Mouse (Mus musculus): ENCODE data around the gene Ccpg1.

The Ccpg1 gene

GRCm38 (mm10) chr9:72996167-72996566 lies 10.9 kb downstream of the Ccpg1 start:
- DNase-seq: no peak

- no peak for DNase-seq
These were observed 11.6 kb downstream of the Ccpg1 start for GRCm38 (mm10) chr9:72996806-72997205.

- no peak for DNase-seq
These were observed 15.3 kb downstream of the Ccpg1 start for GRCm38 (mm10) chr9:73000487-73000886.

DNA sequence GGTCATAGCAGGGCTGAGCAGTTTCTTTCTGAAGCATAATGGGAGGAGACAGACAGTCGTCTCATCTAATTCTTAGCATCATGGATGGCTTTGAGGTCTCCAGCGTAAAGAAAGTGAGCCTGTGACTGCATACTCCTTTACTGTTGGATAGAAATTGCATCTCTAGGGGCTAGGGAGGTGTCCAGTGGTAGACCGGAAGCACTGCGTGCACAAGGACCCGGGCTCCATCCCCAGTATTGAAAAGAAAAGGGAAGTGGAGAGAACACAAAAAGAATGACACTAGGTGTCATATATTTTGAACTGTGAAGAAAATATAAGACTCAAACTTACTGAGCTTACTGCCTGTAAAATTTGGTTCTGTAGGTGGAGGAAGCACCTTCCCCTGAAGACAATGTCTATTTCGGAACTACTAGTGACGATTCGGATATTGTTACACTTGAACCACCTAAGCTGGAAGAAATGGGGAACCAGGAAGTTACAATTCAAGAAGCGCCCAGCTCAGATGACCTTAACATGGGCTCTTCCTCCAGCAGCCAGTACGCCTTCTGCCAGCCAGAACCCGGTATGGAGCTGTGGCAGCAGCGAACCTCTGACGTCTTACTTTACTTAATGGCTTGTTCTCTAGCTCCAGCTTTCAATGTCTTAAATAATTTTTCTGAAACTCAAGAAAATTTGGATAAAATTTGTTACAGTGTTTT lies 16.2 kb downstream of the Ccpg1 start:
- no peak for DNase-seq

- DNase-seq: no peak
These were observed 16.9 kb downstream of the Ccpg1 start for GRCm38 (mm10) chr9:73002177-73002576.

DNA sequence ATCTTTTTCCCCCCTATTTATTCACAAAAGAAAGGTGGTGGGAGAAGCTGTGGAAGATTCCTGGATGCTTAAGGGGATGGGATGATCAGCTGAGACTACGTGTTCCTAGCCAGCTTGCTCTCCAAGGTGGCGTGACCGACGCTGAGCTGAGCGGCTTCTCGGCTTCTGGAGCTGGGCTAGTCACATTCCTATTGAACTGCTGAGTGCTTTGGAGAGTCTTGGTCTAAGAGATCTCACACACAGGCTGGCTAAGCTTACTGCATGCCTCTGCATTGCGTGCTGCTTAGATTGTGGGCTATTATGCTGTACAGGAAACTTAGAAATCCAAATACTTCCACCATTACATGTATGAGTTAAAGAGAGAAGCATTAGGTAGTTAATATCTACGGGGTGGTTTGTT lies 18.8 kb downstream of the Ccpg1 start:
- no peak for DNase-seq

GRCm38 (mm10) chr9:73005106-73005505 lies 19.9 kb downstream of the Ccpg1 start:
- DNase-seq: no peak

DNA sequence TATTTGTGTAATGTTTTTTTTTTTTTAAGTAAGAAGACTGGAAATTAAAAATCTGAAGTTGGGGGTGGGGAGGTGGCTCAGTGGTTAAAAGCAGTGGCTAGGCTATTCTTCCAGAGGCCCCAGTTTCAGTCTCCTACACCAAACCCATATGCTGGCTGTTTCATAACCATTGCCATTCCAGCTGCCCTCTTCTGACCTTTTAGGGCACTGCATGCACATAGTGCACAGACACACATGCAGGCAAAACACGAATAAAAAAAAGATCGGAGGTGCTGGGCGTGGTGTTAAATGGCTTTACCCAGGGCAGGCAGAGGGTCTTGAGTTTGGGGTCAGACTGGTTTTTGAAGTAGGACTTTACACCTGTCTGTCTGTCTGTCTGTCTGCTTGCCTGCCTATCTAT lies 20.9 kb downstream of the Ccpg1 start:
- peak; percentile 50 for DNase-seq

- no peak for DNase-seq
These were observed 23.2 kb downstream of the Ccpg1 start for GRCm38 (mm10) chr9:73008384-73008783.

GRCm38 (mm10) chr9:73012629-73013028 lies 27.4 kb downstream of the Ccpg1 start:
- DNase-seq: no peak

- DNase-seq: no peak
These were observed 29.5 kb downstream of the Ccpg1 start for GRCm38 (mm10) chr9:73014724-73015123.

GRCm38 (mm10) chr9:73019841-73020240 lies 34.6 kb downstream of the Ccpg1 start:
- no peak for DNase-seq

DNA sequence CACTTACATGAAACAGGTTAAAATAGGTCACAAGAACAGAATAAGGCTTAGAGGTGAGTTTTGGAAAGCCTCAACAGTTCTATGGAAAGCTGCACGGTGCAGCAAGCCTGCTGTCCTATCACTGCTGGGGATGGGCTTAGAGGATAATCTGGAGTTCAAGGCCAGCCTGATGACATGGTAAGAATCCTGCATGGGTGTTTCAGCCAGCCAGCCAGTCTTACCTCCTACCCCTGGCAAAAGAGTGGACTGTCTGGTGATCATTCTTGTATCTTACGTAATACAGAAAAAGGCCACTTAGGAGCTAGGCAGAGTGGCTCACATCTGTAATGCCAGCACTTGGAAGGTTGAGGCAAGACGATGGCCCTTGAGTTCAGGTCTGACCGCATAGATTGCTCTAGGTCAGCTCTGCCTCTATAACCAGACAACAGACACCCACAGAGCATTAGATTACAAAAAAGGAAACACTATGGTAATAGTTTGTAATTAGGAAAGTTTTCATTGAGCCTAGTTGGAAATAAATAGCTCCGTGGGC lies 35.4 kb downstream of the Ccpg1 start:
- no peak for DNase-seq

DNA sequence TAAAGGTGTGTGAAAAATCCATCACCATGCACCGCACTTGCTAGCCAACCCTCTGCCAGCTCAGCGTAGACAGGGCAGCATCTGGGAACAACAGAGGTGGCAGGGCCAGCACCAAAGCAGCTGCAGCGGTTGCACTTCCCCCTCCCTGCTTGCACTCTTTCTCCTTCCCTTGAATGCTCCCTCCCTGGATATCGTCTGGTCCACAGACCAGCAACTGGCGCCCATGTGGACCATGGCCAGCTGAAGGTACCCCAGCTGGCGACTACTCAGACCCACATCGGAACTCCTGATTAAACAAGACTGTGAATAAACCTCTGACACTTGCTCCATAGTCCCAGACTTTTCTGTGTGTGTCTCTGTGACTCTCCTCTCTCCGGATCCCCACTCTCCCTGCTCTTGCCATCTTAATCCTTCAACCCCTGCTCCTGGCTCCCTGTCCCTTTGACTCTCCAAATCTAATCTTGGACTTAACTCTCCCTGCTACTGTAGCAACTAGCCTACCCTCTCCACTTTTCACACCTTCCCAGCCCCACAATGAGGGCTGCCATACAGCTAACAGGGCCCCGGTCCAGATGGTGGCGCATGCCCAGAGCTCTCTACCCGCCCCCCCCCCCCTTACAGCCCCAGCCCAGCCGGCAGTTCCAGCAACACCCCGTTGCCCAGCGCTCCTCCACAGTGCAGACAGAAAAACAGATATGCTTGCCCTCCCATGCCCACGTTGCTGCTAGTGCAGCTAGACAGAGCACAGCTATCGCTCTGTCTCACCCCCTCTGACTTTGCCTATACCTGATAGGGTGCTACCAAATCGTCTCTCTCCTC lies 40.8 kb downstream of the Ccpg1 start:
- no peak for DNase-seq

- DNase-seq: no peak
These were observed 45.2 kb downstream of the Ccpg1 start for GRCm38 (mm10) chr9:73030443-73030842.

DNA sequence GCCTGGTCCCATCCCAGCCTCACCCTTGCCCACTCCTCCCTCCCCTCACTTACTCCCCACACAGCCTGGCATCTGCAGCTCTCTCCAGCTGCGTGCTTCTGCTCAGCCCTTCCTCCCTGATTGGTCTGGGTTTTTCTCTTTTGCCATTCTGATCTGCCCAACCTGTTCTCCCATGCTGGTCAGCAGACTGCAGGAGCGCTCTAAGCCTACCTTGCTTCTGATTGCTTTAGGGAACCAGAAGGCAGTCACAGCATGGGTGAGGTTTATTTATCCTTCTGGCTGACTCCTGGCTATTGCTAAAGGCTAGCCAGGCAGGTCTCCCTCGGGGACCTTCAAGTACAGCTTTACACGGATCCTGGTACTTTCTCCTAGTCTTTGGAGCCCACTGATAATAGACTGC lies 46.2 kb downstream of the Ccpg1 start:
- DNase-seq: no peak

DNA sequence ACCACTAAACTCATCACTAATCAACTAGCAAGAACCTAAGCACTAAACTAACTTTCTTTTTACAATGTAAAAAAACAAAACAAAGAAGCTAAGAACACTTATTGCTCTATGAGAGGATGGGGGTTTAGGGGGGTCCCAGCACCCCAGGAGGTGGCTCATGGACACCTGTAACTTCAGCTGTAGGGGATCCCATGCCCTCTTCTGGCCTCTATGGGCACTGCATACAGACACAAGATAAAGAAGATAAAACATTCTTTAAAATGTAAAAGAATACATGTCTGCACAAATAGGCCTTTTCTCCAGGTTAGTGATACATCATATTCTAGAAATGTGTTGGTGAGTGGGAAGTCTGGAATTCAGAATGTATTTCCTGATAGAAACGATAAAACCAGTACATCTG lies 48.2 kb downstream of the Ccpg1 start:
- DNase-seq: no peak

DNA sequence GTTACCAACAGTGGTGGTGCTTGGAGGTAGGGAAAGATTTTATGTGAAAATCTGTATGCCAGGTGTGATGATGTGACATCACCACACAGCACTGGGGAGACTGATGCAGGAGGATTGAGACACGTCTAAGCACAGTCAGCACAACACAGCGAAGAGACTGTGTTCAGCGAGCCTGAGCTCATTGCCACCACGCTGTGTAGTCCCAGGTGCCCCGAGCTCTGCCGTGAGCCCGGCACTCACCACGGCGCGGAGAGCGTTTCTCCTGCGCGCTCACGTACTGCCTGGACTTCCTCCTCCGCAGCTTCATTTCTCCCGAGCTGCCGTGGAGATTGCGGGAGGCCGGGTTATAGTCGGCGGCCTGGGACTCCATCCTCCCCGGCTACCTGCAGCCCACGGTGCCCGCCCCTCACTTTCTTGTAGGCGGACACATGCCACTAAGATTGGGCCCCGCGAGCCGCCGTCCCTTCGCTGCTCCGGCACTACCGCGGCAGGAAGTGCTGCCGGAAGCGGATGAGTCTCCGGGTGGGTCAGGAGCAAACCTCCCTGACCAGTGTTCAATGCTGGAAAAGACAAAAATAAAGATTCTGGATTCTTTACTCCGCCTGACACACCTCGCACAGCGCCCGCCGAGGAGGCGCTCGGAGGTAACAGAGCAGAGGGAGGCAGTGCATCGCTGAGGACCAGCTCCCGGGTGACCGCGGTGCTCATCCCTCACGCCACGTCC lies 54.2 kb downstream of the Ccpg1 start:
- peak; percentile 96 for DNase-seq

DNA sequence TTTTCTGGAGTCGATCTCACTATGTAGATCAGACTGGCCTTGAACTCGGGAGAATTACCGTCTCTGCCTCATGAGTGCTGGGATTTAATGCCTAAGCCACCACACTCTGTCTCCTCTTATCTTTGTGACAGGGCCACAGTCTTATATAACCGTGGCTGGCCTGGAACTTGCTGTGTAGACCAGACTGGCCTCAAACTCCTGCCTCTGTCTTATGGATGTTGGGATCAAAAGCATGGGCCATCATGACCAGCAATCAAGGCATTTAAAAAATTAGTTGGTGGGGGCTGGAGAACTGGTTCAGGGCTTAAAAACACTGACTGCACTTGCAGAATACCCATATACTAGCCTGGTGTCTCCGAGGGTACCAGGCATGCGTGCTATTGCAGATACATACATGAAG lies 54.9 kb downstream of the Ccpg1 start, which contains the start of gene Pigb:
Gene Pigb, minus strand, starts transcription at position 299 of the 400 bp plus-strand sequence.
- DNase-seq: no peak

GRCm38 (mm10) chr9:73044146-73045079 lies 59.2 kb downstream of the Ccpg1 start, which contains the start of gene Rab27a:
Gene Rab27a, plus strand, starts transcription at chr9:73044854.
- peak; percentile 94 for DNase-seq

DNA sequence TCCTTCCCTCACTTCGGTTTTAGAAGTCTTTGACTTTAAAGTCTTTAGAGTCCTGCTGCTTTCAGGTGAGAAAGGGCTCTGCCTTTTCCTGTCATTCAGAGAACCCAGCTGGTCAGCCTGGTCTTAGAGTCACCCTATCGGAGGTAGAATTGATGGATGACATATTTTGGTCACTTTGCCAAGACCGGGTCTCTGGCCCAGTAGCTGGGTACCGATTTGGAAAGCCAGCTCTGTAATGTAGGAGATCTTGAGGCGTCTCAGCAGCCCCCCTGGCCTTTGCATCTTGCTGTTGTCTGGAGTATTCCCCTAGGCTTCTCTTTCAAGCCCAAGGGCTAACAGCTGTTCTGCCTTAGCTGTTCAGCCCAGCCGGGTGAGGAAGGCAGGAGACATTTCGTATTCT lies 60.0 kb downstream of the Ccpg1 start:
- DNase-seq: peak; percentile 37

- no peak for DNase-seq
These were observed 60.5 kb downstream of the Ccpg1 start for GRCm38 (mm10) chr9:73045711-73046110.

Data from thymus, postnatal 4 days (tissue).